ENCODE assay signal across 10 mouse cellular contexts in genomic region chr5:124387932-124388331, GRCm38 (mm10). TPM values are rescaled to one million over a fixed set of nuclear protein-coding genes. Genes with fewer than 3 reads are reported as not detected.
DNase-seq lines count a peak whose midpoint lies in the region; ATAC-seq and TF ChIP-seq lines count a peak whose summit lies in the region.
"Had no signal": no experiment of that assay in that cellular context is flagged by ENCODE, and none has a peak within 500 bp of the region (broad histone marks: within the 10 kb centered on the region; RNA-seq: fewer than 3 reads in every experiment).

No protein-coding gene starts in this region.

- no peak for ATAC-seq in G1E (ENCODE audit: extremely low read depth, insufficient number of reproducible peaks, low FRiP score, poor library complexity, severe bottlenecking)

- H3K27me3 ChIP-seq in G1E (ENCODE audit: insufficient read depth, low read length), result no peaks in the 10 kb centered on the region
- H3K27me3 ChIP-seq: heart, embryonic 15.5 days had no signal

- peak; percentile 66 for TF ChIP-seq CTCF in layer of hippocampus, adult 2 months (conservative IDR thresholded peaks at IDR 0.05)
- TF ChIP-seq CTCF in G1E (IDR thresholded peaks at IDR 0.05; ENCODE audit: low read depth, low read length), result 0 out of 2 replicates have a peak, but pooled peaks have one; percentile 5

- no peaks in the 10 kb centered on the region for H3K9me3 ChIP-seq in G1E (replicated peaks)
- H3K9me3 ChIP-seq: heart, embryonic 15.5 days had no signal

- peaks cover 93% of the 10 kb centered on the region for H3K36me3 ChIP-seq in G1E (replicated peaks)

- no peak overlapping the region for H3K4me3 ChIP-seq in layer of hippocampus, adult 2 months
- H3K4me3 ChIP-seq in G1E (ENCODE audit: low read depth, low read length), result no peak overlapping the region
- H3K4me3 ChIP-seq: heart, embryonic 15.5 days had no signal

- H3K4me1 ChIP-seq in G1E (ENCODE audit: insufficient read depth, low read depth, low read length), result peaks cover 6% of the 10 kb centered on the region; the same call in 1 of the 2 replicates
- H3K4me1 ChIP-seq: heart, embryonic 15.5 days had no signal

- H3K27ac ChIP-seq in layer of hippocampus, adult 2 months, result no peak overlapping the region
- H3K27ac ChIP-seq: heart, embryonic 15.5 days had no signal

- DNase-seq in layer of hippocampus, adult 2 months (ENCODE audit: low spot score in 2 of 2), result no peak
- no peak for DNase-seq in layer of hippocampus, postnatal 14 days (ENCODE audit: low spot score in 2 of 2)
- no peak for DNase-seq in G1E (ENCODE audit: low spot score)
- peak; percentile 14 for DNase-seq in c-Kit-positive CD71-positive TER-119-negative erythroid progenitor cells, embryonic 14.5 days (ENCODE audit: low read depth)
- peak; percentile 41 for DNase-seq in naive thymus-derived CD4-positive, alpha-beta T cell, adult 2 months (ENCODE audit: low read depth)
- DNase-seq in ovary, adult 18-20 months (ENCODE audit: low spot score), result no peak
- no peak for DNase-seq in gastrocnemius, postnatal 25 days
- DNase-seq: adrenal gland, adult 8-10 months; layer of hippocampus, adult 9-11 months had no signal

RNA-seq across cellular contexts. Expression of gene Cdk2ap1, which starts 25.1 kb away (rescaled TPM):
- 10 to 100 TPM; 83.6 TPM for total RNA-seq in layer of hippocampus, adult 2 months (2021)
- 10 to 100 TPM; 95.4 to 99.6 TPM for total RNA-seq in layer of hippocampus, postnatal 14 days (2021)
- total RNA-seq in G1E (2014; fragmentation: Nextera tagmentation), result 183 and 193 TPM in 2 replicates
- total RNA-seq in G1E (2017), result 150 and 200 TPM in 2 replicates
- polyA plus RNA-seq in G1E (2012), result 145 and 163 TPM in 2 replicates
- 100 to 1,000 TPM; 113 to 116 TPM for total RNA-seq in gastrocnemius, postnatal 25 days (2021)

RNA-seq across cellular contexts. Expression of gene Sbno1, which starts 37.9 kb away (rescaled TPM):
- 100 to 1,000 TPM; 157 to 166 TPM for total RNA-seq in layer of hippocampus, adult 2 months (2021)
- total RNA-seq in layer of hippocampus, postnatal 14 days (2021), result 100 to 1,000 TPM; 133 to 135 TPM
- total RNA-seq in G1E (2014; fragmentation: Nextera tagmentation) (260 and 302 TPM in 2 replicates), G1E (2017) (181 and 221 TPM in 2 replicates)
- polyA plus RNA-seq in G1E (2012), result 23.1 and 29.5 TPM in 2 replicates
- 10 to 100 TPM; 35.3 to 37.7 TPM for total RNA-seq in gastrocnemius, postnatal 25 days (2021)

RNA-seq across cellular contexts. Expression of gene Kmt5a, which starts 51.8 kb away (rescaled TPM):
- 10 to 100 TPM; 55.8 to 70.3 TPM for total RNA-seq in layer of hippocampus, adult 2 months (2021)
- total RNA-seq in layer of hippocampus, postnatal 14 days (2021), result 10 to 100 TPM; 48.1 to 60.6 TPM
- total RNA-seq in G1E (2014; fragmentation: Nextera tagmentation), result 504 and 585 TPM in 2 replicates
- total RNA-seq in G1E (2017), result 85.1 and 91.8 TPM in 2 replicates
- 293 and 320 TPM in 2 replicates for polyA plus RNA-seq in G1E (2012)
- total RNA-seq in gastrocnemius, postnatal 25 days (2021), result 100 to 1,000 TPM; 107 to 134 TPM

Comparison
In these comparisons a context has a peak if more than half of its experiments do, and no peak if none do; other contexts are left out.
1. DNase-seq: peak in c-Kit-positive CD71-positive TER-119-negative erythroid progenitor cells, embryonic 14.5 days (single experiment) and naive thymus-derived CD4-positive, alpha-beta T cell, adult 2 months (single experiment); none in layer of hippocampus, adult 2 months (0 of 2), layer of hippocampus, postnatal 14 days (0 of 2), G1E (single experiment), ovary, adult 18-20 months (single experiment) and gastrocnemius, postnatal 25 days (single experiment).